Mouse (Mus musculus) C2C12 (cell line): ENCODE data around the gene Neu3.

Experiments used
- CTCF ChIP-seq: IDR thresholded peaks from one replicate; pipeline ENCODE4 v1.5.1; 2011; ENCODE audit not compliant: control insufficient read depth, insufficient read depth, insufficient read length
- MAX ChIP-seq: IDR thresholded peaks from one replicate; pipeline ENCODE4 v1.6.1; 2011; ENCODE audit warnings: mild to moderate bottlenecking, control low read depth
- USF1 ChIP-seq: IDR thresholded peaks from one replicate; pipeline ENCODE4 v1.6.1; 2011; ENCODE audit warnings: low read depth, mild to moderate bottlenecking, control low read depth, moderate library complexity

GRCm38 (mm10) chr7:99856266-99856861 is 28.1 kb upstream of the Neu3 start:
- TF ChIP-seq USF1 (no peak), CTCF (no peak), MAX (no peak)
